Mouse (Mus musculus) thymus, adult 2 months (tissue): ENCODE results near the gene Dnah17. TPM values are rescaled to one million over a fixed set of nuclear protein-coding genes. Genes with fewer than 3 reads are reported as not detected.
A peak's percentile ranks its signal among the peaks of the same experiment; 100 is the strongest.

Experiments
- DNase-seq: peaks from one replicate; pipeline ENCODE4 v3.0.0; 2021
- H3K27ac ChIP-seq: fragments of 200-500 bp; 2 replicates; pipeline ENCODE4 v1.5.1; 2012; ENCODE audit warnings: low read length, control low read depth; ENCODE audit not compliant: control insufficient read depth, insufficient read depth
- H3K27me3 ChIP-seq: fragments of 200-500 bp; 2 replicates; pipeline ENCODE4 v1.6.1; 2012; ENCODE audit warnings: mild to moderate bottlenecking, low read length, moderate library complexity, mixed read lengths; ENCODE audit not compliant: control insufficient read depth, insufficient read depth
- H3K36me3 ChIP-seq: fragments of 200-500 bp; 2 replicates; pipeline ENCODE4 v1.6.1; 2012; ENCODE audit warnings: mild to moderate bottlenecking, low read length, moderate library complexity; ENCODE audit not compliant: control insufficient read depth, insufficient read depth
- H3K4me1 ChIP-seq: fragments of 200-500 bp; replicated peaks from 2 replicates; pipeline ENCODE4 v1.6.1; 2012; ENCODE audit warnings: low read length; ENCODE audit not compliant: control insufficient read depth, insufficient read depth
- H3K4me3 ChIP-seq: fragments of 200-500 bp; 2 replicates; pipeline ENCODE4 v1.5.1; 2012; ENCODE audit warnings: mild to moderate bottlenecking, low read length, control low read depth, moderate library complexity; ENCODE audit not compliant: control insufficient read depth, insufficient read depth
- CTCF ChIP-seq: fragments of 200-500 bp; IDR thresholded peaks from 2 replicates; pipeline ENCODE4 v1.5.1; 2012; ENCODE audit warnings: mild to moderate bottlenecking, control low read depth, low read length, moderate library complexity, borderline replicate concordance; ENCODE audit not compliant: control insufficient read depth, poor library complexity, insufficient read depth; ENCODE audit errors: extremely low read depth
- POLR2A ChIP-seq: fragments of 200-500 bp; IDR thresholded peaks from 2 replicates; pipeline ENCODE4 v1.6.1; 2012; ENCODE audit warnings: mild to moderate bottlenecking, low read length, control low read depth, moderate library complexity; ENCODE audit not compliant: control insufficient read depth, poor library complexity, insufficient read depth; ENCODE audit errors: extremely low read depth
- WGBS: fragments of 180-500 bp; shearing (Covaris S2); methylation state at CpG from one replicate; pipeline ENCODE4 v1.1.7; 2018; 5-methylcytosine and 5-hydroxymethylcytosine counted together
- polyA plus RNA-seq: library from polyadenylated mRNA; depleted of rRNA; stranded (reverse); fragments of >200 nt; gene quantifications from 2 replicates; pipeline ENCODE4 v1.2.3, GENCODE M21; 2012

Gene Dnah17
- polyA plus RNA-seq, 1 experiment, result 2.3 TPM

DNA sequence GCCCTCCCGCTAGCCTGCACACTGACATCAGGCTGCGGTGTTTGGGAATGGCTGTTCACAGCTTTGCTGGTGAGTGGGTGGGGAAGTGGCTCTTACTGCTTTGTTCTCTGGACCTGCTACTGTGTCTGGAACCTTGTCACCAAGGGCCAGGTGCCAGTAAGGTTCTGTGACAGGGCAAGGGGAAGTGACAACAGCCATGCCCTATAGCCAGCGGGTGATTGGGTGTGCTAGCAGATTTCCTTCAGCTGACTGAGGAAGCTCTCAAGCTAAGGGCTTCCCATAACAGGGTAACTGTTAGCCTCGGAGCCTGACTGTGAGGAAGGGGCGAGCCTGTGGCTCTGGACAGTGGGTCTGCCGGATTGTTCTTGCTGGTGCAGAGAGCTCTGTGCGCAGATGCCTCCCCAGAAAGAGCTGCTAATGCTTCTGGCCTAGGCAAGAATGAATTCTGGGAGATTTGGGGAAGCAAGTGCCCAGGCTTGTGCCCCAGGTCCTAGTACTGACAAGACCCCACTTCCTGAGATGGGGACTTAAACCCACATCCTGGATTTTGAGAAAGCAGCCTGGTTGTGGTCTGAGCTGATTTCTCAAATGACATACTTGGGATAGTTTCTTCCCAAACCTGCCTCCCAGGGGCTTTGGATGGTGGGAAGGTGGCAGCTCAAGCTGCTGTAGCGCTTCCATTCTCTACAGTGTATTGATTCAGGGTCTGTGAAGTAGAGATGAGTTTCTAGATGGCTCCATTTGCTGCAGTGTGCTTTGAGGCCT lies 114.9 kb downstream of the Dnah17 start:
- DNase-seq, result peak; percentile 33
- Histone ChIP-seq H3K27me3 (no peaks in the 10 kb centered on the region), H3K4me1 (peaks cover 40% of the 10 kb centered on the region), H3K36me3 (peaks cover 11% of the 10 kb centered on the region; the same call in 1 of the 2 replicates), H3K4me3 (peak overlapping the region; percentile 48), H3K27ac (peak overlapping the region; percentile 84)
- 43% methylated on average over 8 of the region's 8 CpGs for WGBS
- no peak for TF ChIP-seq CTCF
- TF ChIP-seq POLR2A, result no peak

DNA sequence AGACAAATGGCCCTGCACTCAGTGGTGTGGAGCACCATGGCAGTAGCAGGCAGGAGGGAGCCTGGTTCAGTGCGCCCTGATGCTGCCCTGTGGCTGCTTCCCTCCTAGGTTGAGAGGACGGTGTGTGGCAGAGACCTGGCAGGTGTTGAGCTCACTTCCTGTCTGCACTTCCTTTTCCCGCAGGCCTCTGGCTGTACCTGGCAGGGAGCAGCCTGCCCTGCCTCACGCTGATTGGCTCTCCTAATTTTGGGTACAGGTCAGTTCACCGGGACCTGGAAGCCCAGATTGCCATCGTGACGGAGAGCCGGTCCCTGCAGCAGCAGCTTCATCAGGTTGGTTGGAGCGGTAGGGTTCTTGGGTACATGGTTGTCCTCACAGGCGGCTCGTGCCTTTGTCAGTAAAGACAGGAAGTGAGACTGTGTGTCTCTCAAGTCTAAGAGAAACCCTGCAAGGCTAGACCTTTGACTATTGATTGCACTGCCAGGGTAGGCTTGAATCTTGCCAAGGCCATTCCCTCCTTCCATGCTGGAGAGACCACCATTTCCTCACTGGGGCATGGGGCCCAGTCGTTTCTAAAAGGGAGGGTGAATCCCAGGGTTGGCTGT lies 115.9 kb downstream of the Dnah17 start:
- Histone ChIP-seq H3K27ac (peak overlapping the region; percentile 84), H3K27me3 (no peaks in the 10 kb centered on the region), H3K4me1 (peaks cover 40% of the 10 kb centered on the region), H3K36me3 (peaks cover 9% of the 10 kb centered on the region; the same call in 1 of the 2 replicates), H3K4me3 (peak overlapping the region; percentile 48)
- peak; percentile 72 for DNase-seq
- WGBS, result 20% methylated on average over 12 of the region's 12 CpGs
- TF ChIP-seq CTCF, result no peak
- TF ChIP-seq POLR2A, result 0 out of 2 replicates have a peak, but pooled peaks have one; percentile 38

DNA sequence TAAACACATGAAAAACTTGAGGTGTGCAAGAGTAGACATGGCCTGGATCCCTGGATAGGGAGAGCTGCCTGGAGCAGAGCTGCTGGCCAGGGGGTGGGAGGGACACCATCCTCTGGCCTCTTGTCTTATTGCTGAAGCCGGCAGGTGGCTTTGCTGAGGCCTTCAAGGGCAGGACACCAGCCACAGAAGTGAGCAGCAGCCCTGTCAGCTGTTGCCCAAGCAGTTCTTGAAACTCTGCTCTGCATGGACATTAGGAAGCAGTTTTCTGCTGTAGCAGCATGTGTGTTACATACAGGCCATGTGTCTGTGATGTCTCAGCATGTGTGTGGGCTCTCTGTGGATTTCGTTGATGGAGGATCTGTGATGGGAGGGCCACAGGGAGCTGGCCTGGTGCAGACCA lies 117.1 kb downstream of the Dnah17 start:
- DNase-seq, result no peak
- TF ChIP-seq POLR2A, result no peak
- TF ChIP-seq CTCF, result no peak
- peak overlapping the region; percentile 84 for H3K27ac ChIP-seq
- WGBS, result 85% methylated on average over 2 of the region's 2 CpGs
- no peak overlapping the region for H3K4me3 ChIP-seq
- no peaks in the 10 kb centered on the region for H3K27me3 ChIP-seq
- H3K4me1 ChIP-seq, result peaks cover 41% of the 10 kb centered on the region
- H3K36me3 ChIP-seq, result peaks cover 6% of the 10 kb centered on the region; the same call in 1 of the 2 replicates

DNA sequence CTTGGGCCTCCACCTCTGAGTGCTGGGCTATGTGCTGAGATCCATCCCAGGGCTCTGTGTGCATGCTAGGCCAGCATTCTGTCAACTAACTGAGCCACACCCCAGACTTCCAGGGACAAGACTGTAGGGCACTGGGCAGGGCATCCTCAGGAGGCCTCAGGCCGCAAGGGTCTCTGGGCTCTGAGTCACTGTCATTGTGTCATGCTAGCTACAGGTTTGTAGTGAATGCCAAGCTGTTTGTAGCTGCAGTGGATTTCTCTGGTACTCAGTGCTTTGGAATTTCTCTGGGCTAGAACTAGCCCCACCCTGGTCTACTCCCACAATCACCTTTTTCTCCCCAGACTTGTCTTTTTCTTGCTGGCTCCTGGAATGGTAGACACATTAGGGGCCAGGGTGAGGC lies 117.8 kb downstream of the Dnah17 start:
- no peaks in the 10 kb centered on the region for H3K36me3 ChIP-seq
- H3K27ac ChIP-seq, result no peak overlapping the region
- 100% methylated on average over 1 of the region's 1 CpGs for WGBS
- H3K4me3 ChIP-seq, result no peak overlapping the region
- no peaks in the 10 kb centered on the region for H3K27me3 ChIP-seq
- peaks cover 48% of the 10 kb centered on the region for H3K4me1 ChIP-seq
- no peak for TF ChIP-seq CTCF
- TF ChIP-seq POLR2A, result no peak
- no peak for DNase-seq

DNA sequence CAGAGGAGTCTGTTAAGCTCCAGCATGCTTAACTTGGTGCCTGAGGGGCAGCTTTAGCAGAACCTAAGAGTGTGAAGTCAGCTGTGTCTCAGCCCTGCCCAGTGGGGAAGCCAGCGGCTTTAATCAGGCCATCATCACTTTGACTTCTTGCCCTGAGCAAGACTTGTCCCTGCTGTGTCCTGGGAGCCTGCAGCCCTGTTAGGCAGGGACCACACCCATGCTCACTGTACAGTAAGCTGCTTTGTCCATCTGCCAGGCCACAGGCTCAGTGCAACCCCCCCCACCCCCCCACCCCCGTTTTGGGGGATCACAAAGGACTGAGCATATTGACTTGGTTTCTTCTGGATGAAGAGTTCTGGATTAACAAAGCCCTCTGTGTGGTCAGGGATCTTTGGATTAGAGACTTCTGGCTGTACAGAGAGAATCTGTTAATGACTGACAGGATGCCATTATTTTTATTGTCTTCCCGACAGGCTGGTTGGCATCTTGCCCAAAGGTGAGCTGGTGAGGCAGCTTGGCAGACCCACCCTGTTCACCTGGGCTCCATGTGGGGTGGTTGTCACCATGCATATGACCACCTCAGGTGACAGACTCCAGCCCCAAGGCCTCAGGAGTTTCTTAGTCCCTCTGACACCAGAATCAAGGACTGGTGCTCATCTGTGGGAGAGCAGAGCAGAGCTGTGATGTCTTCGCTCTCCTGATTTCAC lies 120.4 kb downstream of the Dnah17 start:
- no peak for DNase-seq
- no peak overlapping the region for H3K27ac ChIP-seq
- peaks cover 17% of the 10 kb centered on the region for H3K36me3 ChIP-seq
- no peak for TF ChIP-seq POLR2A
- TF ChIP-seq CTCF, result no peak
- no peak overlapping the region for H3K4me3 ChIP-seq
- 88% methylated on average over 4 of the region's 4 CpGs for WGBS
- peaks cover 33% of the 10 kb centered on the region for H3K4me1 ChIP-seq
- no peaks in the 10 kb centered on the region for H3K27me3 ChIP-seq

DNA sequence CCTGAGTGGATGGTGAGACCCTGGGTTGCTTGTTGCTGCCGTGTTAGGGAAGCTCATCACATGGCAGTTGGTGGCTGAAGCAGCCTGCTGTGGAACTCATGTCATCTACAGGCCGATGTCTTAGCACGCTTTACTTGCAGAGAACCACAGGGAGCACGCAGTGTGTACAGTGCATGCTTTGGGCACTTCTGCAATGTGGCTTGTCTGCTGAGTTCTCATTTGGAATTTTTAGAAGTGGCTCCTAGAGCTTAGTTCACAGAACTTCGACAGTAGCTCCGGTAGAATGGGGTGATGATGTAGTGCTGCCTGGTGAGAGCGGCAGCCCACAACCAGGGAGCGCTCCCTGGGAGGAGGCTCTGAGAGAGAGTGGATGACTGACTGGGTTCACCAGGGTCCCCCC lies 121.6 kb downstream of the Dnah17 start:
- Histone ChIP-seq H3K36me3 (peaks cover 29% of the 10 kb centered on the region), H3K27me3 (no peaks in the 10 kb centered on the region), H3K27ac (no peak overlapping the region), H3K4me1 (peaks cover 22% of the 10 kb centered on the region), H3K4me3 (no peak overlapping the region)
- WGBS, result 98% methylated on average over 8 of the region's 8 CpGs
- no peak for DNase-seq
- TF ChIP-seq POLR2A (no peak), CTCF (no peak)
